Mouse (Mus musculus) c-Kit-negative CD71-positive TER-119-positive erythroid progenitor cells, embryonic 14.5 days (primary cell): ENCODE data around the gene 4930523C07Rik.

Source experiments
- DNase-seq: peaks from one replicate; pipeline ENCODE4 v3.0.0-alpha.2; 2013; ENCODE audit warnings: low read depth, low spot score

Gene 4930523C07Rik

DNA sequence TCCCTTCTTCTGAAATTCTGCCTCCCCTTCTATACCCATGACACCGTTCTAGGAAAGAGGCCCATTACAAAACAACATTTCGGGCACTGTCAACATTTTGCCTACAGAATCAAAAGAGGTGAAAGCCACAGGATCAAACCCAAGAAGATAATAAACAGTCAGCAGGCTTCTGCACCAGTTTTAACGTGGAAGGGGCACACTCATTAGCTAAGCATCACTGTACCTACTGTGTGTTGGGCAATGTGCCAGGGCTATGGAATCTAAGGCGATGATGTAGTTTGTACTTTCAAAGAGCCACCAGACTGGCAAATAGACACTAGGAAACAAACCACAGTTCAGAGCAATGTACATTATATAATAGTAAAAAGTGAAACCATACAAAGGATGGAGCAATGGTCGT is 1.8 kb downstream of the 4930523C07Rik start:
- no peak for DNase-seq

DNA sequence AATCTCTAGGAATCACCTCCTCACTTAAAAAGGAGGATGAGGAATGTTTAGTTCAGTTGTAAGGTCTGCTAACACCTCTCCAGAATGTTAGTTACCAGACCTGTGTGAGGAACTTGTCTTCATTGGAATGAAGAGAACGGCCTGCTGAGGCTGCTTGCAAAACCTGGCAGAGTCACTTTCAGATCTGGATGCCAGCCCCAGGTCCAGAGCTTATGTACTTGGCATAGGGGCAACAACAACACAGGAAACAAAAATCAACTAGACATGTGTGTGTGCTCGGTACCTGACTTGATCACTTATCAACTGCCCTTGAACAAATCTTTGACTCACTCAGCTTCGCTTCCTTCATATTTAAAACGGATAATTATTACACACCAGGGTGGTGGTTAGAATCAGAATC is 2.6 kb downstream of the 4930523C07Rik start:
- DNase-seq: no peak

DNA sequence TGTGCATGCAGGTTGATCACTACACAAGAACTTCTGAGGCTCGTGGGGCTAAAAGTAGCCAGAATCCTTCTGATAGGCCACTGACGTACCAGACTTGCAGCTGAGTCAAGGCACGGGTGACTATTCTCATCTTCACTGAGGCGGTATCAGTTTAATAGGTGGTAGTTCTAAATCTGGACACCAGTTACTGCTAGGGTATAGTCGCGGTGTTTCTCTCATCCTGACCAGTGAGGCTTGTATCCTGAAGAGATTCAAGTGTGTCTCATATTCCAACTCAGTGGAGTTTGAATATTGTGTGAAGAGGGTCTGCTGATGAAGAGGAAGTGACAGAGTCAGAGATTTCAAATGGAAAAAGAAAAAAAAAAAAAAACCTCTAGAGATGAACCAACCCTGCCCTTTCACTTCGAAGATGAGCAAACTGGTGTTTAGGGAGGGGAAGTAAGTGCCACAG is 3.3 kb downstream of the 4930523C07Rik start:
- no peak for DNase-seq

DNA sequence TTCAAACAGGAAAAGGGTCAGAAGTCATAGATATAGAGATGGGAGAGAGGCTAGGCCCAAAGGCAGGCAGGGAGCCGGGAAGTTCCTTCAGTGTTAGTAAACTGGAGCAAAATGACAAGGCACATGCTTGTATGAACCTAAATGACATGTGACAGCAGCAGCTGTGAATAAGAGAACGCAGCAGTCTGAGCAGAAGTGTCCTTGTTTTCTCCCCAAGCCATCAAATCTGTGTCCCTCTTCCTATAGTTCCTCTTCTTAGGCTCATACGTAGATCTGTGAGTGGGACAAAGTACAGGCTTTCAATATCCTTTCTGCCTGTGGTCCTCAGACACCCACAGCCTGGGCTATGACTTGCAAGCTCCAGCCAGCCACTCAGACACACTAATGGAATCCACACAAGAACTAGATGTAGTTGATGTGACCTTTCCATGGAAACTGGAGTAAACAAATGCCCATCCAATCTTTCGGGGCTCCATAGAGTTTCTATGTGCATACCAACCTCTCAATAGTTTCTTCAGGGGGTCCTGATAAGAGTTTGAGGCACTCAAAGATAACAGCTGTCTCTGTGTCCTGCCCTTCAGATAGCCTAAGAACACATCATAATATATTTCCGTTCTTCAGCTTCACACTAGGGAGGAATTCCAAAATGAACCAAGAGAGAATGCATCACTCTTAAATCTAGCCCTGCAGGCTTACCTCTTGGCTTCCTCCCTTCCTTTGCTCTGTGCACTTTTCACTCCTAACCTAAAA is 5.1 kb downstream of the 4930523C07Rik start:
- no peak for DNase-seq

DNA sequence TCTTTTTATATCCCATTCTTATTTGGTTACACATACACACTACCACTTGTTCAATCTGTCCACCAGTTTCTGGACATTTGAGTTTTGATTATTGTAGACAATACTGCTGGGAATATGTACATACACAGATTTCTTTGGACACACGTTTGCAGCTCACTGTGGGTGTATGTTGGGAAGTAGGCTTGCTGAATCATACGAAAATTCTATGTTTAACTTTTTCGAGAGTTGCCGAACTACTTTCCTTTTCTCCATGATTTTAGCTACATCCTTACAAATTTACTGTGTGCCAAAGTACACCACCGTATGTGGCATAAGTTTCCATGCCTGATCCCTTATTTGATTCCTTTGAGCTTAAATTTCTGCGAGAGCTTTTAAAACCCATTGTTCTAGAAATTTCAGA is 6.7 kb downstream of the 4930523C07Rik start:
- DNase-seq: no peak

DNA sequence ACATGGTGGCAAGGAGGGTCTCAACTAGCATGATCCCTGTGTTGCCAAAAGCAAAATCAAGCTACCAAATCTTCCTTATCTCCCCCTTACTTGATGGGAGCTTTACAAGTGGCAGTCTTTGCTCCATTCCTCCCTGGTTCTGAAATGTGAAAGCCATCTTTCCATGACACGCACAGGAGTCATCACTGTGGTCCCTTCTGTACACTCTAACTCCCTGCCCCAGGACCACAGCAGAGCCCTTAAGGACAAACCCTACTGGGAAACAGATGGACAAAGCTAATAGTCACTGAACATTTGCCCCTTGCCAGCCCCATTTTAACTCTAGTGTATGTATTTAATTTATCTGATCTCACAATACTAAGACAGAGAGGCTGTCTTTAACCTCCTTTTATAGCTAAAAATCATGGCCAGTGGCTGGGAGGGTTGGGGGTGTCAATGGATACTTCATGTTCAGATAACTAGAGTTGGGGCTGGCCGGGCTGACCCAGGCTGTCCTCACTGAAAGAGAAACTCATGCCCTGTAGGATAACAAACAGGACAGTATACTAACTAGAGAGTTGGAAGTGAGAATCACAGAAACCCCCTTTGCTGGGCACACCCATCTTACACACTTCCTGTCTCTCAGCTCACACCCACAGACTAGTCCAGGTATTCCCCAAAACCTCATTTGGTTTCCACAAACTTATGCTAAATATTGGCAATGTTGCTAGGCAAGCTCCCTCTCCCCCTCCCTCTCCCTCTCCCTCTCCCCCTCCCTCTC is 8.6 kb downstream of the 4930523C07Rik start:
- DNase-seq: no peak

DNA sequence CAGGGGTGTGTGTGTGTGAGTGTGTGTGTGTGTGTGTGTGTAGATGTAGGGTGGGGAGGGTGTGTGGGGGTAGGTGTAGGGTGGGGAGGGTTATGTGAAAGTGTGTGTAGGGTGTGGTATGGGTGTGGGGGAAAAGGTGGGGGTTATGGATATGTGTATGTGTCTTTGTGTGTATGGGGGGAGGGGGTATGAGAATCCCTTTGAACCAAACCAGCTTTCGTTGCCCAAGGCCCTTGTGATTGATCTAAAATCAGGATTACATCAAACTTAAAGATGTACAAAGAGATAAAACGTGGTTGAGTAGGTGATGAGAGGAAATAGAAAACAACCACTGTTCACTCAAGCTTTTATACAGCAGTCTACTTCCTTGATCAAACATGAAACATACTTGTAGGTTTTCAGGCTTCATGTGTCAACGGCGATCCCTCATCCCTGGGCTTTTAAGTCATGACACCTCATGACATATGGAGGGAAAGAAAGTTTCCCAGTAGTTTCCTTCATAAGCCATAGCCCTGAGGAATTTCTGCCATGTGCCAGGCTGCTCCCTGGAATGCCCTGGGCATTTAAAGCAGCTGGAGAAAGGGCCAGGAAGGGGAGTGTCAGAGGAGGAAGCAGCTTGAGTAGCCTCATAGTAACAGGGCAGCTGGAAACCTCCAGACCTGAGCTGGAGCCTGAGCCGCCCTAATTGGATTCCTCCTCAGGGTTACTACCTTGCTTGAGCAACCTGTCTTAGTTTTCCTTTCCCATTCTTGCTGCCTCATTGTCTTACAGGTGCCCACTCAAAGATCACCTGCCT is 9.5 kb downstream of the 4930523C07Rik start:
- no peak for DNase-seq

DNA sequence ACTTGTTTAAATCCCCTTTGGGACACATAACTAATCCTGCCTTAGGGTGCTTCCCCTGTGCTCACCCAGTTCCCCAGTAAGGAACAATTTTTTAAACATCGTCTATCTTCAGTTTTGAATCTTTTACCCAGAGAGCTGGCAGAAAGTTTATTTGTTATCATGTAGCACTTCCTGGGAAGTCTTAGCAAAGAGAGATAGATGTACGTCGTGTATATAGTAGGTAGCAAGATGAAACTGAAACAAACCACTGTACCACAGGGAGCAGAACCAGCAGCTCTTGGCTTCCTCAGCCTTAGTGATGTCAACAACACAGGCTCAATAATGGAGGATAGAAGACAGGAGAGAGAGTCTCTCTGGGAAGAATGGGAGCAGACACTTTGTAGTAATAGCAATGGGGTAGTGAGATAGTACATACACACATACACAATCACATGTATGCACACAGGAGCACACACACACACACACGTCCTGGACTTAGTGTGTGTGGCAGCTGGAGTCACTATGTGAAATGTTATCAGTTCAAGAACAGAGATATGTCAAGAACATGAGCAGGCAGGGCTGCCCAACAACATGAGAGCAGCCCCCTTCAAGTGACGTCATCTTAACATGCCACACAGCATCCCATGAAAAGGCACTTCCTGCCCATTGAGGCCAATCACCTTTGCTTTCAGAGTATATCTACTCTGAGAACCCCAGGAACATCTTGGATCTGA is 10.3 kb downstream of the 4930523C07Rik start:
- DNase-seq: no peak

DNA sequence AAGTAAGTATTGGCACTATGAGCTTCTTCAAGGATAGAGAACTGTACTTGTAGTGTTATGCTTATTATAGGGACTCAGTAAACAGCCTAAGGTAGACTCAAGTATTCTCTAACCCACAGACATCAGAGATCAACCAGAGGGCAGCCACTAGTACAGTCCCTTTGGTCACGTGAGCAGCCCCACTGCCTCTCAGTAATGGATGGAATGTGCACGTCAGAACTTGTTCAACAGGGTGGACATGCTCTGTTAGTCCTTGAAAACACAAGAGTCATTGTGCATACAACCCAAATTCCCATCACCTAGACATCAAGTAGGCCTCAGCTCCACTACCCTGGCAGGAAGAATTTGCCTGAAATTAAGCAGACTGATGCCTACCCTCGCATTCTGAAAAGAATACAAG is 13.5 kb downstream of the 4930523C07Rik start:
- no peak for DNase-seq

DNA sequence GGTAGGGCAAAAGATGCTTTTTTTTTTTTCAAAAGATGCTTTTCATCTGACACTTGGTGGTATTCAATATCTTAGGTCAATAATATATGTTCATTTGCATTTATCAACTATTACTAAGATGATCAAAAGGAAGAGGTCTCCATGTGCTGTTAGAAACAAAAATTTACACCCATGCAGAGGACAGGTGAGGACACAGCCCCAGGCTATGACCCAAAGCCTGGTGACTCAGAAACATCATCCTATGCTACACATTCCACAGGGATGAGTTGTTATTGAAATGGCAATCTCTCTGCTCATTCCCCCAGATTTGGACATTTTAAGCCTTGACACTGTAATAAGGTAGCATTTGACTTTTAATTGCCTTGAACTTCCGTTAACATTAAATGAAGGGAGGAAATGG is 15.7 kb downstream of the 4930523C07Rik start:
- no peak for DNase-seq

DNA sequence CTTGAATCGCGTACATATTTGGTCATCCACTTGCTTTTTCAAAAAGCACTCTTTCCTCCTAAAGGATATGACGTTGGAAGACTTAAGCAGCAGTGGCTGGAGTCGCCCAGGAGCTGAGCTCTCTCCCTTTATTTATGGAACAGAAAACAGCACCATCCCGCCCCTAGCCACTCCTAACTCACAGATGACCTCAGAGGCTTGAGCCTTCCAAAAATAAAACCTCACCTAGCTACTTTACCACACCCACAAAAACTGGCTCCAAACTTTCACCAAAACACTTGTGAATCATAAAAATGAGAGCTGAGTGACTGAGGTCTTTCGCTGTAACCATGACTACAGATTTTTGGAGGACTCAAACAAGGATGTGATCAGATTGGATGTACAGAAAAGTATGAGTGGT is 16.4 kb downstream of the 4930523C07Rik start:
- DNase-seq: peak; percentile 48

DNA sequence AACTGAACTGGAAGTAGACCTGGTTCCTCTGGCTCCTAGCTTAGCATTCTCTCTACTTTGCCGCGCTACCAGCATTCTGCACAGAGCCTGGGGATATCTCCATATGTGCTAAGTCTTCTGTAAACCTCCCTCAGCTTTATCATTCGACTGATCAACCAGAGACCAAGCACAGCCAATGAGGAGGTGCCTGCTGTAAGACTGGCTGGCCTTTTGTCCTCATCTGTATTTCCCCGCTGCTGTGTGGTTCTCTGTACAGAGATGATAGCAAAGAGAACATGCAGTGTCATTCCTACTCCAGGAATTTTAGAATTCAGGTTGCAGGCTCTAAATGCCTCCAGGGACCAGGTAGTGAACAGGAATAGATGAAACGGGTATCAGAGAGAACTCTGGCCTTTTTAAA is 17.1 kb downstream of the 4930523C07Rik start:
- DNase-seq: peak; percentile 84

DNA sequence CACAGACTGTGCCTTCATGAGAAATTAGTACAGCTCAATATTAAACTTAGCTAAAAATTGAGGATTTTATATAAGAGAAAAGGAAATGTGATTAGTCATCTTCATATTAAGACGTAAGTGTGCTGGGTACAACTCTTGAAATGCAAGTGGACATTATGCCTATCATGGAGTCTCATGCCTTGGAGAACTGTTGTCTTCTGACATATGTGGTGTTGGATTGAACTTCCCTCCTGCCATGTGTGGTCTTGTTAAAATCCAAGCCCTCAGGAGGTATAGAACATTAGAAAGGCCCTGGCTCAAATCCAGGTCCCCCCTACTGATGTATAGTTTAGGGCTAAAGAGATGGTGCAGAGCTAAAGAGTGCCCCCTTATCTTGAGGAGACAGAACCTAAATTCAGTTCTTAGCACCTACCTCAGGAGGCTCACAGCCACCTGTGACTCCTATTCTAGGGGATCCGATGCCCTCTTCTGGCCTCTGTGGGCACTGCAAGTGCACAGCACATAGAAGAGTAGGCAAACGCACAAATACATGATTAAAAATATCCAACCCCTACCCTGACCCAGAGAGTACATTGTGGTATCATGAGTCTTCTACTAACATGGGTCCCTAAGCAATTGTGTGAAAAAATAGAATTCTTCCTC is 17.7 kb downstream of the 4930523C07Rik start:
- DNase-seq: peak; percentile 72

DNA sequence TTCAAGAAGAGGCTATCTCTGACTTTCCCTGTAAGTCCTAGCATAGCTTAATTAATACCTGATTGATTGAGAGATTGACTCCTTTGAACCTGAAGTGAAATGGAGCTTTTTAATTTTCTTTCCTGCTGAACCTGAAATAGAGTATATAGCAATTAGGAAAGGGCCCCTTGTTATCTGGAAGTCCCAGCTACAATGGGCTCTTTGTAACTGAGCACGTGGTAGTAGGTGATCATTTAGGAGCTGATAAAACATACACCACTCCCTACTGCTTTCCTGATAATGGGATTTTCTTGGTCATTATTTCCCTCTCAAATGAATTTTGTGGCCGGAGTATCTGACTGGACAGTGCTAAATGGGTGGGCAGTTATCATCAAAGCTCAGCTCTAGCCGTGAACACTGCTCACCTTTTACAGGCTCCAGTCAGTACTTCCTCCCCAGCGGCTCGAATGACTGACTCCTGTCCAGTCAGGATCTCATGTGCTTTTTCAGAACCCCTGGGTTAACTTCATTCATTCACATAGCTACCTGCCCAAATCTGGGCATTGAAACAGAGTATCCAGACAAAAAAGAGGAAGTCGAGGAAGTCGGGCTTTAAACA is 20.5 kb downstream of the 4930523C07Rik start:
- DNase-seq: no peak

DNA sequence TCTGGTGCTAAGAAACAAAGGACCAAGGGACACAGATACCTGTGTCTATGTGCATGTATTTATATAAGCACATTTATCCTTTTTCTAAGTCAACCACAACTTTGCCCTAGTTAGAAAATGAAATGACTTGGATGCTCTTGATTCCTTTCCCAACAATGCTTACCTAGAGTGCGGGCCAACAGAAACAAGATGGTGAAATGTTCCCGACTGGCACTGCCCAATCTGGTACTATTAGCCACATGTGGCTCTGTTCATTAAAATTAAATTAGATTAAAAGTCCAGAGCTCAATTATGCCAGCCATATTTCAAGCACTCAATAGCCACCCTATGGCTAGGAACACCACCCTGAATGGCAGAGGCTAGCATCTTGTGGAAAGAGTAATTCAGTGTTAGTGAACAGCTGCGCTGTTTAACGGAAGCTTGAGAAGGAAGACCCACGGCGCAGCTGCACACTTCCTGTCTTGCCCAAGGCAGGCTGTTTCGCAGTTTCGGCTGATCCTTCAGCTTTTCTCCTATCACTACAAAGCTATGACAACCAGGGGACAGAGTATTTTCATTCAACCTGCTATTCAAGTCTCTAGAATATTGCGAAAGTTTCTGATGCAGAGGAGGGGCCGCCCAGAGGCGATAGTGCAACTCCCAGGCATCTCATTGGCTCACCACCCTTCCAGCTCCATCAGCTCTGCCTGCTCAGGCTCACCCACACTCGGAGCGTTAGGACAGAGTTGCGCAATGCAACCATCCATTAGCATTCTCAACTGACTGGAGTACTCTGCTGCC is 34.9 kb downstream of the 4930523C07Rik start:
- DNase-seq: no peak

DNA sequence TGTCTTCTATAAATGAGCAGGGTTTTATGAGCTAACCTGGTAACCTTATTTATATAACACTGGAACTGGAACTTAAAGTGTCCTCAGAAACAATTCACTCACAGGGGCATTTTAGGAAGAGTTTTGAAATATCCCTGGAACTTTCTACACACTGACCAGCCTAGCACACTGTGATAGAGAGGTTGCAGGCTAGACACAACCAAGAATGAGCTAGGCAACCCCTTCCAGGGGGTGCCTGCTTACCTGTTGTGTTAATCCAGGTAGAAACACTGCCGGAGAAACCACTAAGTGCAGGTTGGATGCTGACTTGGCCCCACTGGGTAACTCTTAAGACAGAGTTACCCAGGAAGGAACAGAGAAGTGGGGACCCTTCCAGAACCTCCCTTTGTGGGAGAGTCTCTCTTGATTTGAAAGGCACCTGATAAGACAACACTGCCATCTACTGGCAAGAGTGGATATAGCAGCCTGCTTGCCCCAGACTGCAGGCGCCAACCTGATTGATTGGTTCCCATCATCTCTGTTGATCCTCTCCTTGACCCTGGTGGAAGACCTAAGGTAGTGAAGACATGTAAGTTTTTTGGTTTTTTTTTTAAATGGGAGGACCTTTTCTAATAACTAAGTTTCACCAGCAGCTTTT is 36.7 kb downstream of the 4930523C07Rik start:
- DNase-seq: peak; percentile 65

DNA sequence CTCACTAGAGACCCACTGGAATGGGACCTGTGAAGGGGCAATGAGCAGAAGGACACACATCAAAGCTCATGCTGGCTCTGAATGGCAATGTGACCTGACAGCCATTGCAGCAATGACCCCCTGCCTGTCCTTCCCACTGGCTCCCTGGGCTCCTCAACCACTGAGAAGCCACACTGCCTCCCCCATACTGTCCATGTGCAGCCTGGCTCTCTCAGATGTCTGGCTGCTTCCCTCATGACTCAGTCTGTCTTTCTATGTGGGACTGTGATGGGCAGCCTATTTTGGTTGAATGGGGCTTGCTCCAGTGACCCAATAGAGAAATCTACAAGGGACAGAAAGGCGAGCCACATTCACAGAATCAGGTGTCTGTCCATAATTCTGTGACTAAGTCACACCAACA is 38.5 kb downstream of the 4930523C07Rik start:
- DNase-seq: no peak

DNA sequence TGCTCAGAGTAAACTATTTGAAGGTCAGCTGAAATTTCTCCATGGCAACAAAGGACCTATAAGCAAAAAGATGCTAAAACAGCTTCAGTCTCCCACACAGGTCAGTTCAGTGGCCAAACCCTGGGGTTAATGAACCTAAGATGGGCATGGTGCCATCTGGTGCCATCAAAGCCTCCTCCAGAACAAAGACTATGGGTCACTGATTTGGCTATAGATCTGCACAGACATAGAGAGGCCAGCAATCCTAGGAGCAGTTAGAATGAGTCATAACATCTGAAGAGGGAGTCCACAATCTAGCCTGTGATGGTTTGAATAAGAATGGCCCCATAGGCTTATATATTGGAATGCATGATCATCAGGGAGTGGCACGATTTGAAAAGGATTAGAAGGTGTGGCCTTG is 40.1 kb downstream of the 4930523C07Rik start:
- DNase-seq: no peak

DNA sequence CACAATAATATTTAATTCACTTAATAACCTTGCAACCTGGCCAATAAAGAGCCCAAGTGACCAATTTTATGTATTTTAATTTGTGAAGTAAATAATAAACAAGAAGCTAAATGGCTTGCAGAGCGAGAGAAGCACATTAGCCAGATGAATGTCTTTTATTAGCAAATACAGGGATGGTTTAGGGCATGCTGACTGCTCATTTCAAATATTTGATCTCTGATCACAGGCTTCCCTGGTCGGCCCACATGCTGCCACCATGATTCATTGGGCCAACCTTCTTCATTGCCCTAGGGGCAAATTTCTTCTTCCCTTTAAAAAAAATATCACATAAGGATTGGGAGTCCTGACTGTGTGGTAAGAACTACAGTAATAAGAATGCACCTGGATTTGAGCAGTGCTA is 42.5 kb downstream of the 4930523C07Rik start:
- DNase-seq: no peak
